Mouse (Mus musculus): ENCODE data around the gene Epor.

Gene Epor

GRCm38 (mm10) chr9:21936692-21937570, 26.4 kb downstream of the Epor start, which contains the start of gene Plppr2:
Plppr2 (plus strand) TSS chr9:21937033.
- DNase-seq (ENCODE audit: low spot score): peak; percentile 61

DNA sequence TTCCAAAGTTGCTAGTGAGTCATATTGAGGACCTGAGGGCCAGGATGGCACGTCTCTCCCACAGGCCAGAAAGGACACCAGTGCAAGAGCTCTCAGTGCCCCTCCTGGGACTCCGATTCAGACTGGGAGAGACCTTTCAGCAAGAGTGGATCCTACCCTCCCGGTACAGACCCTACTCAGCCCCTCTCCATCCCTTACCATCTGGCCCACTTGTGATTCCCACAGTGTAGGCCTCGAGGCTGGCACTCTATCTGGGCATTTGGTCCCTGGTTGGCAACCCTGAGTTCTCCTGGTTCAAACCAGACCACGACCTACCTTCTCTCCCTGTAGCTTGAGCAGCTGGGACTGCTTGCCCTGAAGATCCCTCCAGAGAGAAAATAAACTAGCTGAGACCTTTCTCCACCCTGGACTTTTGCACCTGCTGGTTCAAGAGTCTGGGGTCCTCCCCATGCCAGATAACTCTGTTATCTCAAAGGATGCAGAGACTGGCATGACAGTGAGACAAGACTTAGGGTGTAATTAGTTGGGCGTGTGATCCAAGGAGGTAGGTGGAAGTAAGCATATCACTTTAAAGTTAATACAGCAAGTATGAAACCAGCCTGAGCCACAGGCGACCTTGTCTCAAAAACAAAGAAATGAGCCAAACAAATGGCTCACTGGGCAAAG, 27.7 kb downstream of the Epor start:
- DNase-seq (ENCODE audit: low spot score): no peak

DNA sequence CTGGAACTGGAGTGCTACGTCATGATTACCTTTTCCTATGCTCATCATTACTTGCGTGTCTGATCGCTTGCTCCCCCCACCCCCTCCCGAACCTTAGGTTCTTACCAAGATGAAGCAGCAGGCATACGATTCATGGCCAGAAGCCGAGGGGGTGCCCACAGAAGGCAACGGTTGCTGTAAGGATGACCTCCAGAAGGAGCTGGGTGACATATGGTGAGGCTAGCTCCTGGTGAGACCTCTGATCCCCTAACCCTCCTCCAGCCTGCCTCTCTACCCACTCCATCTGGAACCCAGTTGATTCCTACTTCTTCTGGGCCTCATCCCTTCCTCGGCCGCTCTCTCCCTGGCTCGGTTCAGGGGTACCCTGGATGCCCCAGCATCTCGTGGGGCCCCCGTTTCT, 29.3 kb downstream of the Epor start:
- DNase-seq (ENCODE audit: low spot score): no peak

DNA sequence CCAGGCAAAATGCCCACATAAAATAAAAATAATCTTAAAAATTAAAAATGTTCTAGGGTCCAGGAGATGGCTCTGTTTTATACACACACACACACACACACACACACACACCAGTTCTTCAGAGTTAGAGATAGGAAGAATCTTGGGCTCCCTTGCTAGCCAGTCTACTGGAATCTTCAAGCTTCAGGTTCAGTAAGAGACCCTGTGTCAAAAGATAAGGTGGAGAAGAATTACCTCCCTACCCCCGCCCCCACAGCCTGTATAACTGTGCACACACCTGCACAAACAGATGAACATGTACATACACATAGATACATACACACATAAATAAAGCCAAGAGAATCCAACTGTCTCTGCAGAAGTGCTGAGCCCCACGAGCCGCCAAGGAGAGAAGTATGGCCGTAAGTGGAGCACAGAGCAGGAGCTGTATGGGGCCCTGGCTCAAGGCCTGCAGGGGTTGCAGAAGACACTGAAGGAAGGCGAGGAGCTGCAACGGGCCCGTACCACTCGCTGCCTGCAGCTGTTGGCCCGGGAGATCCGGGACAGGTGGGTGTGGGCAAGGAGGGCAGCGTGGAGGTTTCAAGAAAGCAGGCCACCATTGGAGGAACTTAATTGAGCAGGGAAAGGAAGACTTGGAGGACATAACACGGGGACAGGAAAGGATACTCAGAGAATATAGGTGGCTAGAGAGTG, 30.7 kb downstream of the Epor start:
- DNase-seq (ENCODE audit: low spot score): no peak

GRCm38 (mm10) chr9:21932006-21932405, 31.3 kb downstream of the Epor start:
- DNase-seq (ENCODE audit: low spot score): no peak

GRCm38 (mm10) chr9:21929208-21929607, 34.1 kb downstream of the Epor start:
- DNase-seq (ENCODE audit: low spot score): no peak

GRCm38 (mm10) chr9:21927208-21927753, 36.0 kb downstream of the Epor start, which contains the start of the genes Ccdc159 and Tmem205:
Ccdc159 (plus strand) TSS chr9:21927471.
Tmem205 (minus strand) TSS chr9:21927556.
- DNase-seq (ENCODE audit: low spot score): no peak

GRCm38 (mm10) chr9:21926784-21927183, 36.5 kb downstream of the Epor start:
- DNase-seq (ENCODE audit: low spot score): no peak

DNA sequence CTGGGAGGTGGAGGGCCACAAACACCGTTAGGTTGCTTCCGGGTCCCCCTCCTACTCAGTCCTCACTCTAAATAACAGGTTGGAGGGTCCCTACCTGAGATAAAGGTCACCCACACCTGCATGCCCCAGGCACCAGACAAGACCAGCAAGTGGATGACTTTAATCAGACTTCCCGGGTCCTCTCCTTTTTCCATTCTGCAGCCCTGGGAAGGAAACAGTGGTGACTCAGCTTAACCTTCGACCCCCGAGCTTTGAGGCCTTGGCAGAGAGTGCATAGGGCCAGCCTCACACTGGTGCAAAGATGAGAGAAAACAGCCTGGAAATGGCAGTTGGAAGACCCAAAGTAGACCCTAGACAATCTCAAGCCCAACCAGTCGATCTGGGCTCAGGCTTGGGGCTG, 37.2 kb downstream of the Epor start:
- no peak for DNase-seq (ENCODE audit: low spot score)

- DNase-seq (ENCODE audit: low spot score): no peak
These were observed 37.8 kb downstream of the Epor start for GRCm38 (mm10) chr9:21925506-21925905.

GRCm38 (mm10) chr9:21925034-21925433, 38.3 kb downstream of the Epor start:
- no peak for DNase-seq (ENCODE audit: low spot score)

DNA sequence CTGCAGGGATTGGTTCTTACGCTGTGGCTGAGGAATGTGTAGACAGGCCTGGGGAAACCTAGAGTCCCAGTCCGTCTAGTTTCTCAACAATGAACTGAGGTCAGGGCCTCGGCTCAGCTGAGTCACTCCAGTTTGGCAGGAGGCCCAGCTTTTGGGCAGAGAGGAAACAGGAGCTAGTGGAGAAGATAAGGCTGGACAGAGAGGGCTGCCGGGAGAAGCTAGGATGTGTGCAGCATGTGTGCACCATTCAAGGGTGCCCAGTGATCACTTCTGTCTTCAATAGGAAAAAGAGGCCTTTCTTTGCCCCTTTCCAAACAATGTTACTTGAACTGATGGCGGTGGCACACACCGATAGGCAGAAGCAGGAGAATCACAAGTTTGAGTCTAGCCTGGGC, 39.2 kb downstream of the Epor start:
- DNase-seq (ENCODE audit: low spot score): peak; percentile 67

DNA sequence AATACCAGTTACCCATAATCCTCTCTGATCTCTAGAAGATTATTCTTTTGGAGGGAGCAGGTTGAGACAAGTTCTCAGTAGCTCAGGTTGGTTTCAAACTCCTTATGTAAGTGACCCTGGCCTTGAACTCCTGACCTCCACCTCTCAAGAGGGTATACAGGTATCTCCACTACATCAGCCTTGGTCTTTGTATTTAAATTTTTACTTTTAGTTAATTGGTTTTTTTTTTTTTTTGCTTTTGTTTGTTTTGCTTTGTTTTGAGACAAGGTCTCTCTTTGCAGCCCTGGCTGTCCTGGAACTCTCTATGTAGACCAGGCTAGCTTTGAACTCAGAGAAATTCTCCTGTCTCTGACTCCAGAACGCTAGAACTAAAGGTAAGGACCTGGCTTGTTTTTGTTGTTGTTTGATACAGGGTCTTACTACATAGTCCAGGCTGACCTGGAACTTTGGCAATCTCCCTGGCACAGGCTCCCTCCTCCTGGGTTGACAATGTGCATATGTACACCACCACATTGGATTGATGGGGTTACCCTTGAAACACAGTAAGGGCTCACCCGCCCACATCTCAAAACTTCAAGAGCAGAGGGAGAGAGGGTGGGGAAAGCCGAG, 39.7 kb downstream of the Epor start:
- DNase-seq (ENCODE audit: low spot score): no peak

DNA sequence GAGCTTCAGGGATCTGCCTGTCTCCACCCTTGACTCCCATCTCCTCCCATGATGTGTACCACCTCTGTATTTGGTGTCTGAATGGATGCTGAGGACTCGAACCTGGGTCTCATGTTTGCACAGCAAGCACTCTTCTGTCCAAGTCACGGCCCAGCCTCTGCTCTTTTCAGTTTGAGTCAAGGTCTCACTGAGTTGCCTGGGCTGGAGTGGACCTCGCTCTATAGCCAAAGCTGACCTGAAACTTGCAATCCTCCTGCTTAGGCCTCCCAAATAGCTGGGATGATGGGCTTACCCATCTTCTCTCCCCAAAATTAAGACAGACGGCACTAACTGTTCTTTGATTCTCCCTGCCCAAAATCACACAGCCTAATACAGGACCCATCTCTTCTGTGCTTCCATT, 40.3 kb downstream of the Epor start:
- DNase-seq (ENCODE audit: low spot score): no peak

GRCm38 (mm10) chr9:21918692-21919384, 44.5 kb downstream of the Epor start:
- no peak for DNase-seq (ENCODE audit: low spot score)

DNA sequence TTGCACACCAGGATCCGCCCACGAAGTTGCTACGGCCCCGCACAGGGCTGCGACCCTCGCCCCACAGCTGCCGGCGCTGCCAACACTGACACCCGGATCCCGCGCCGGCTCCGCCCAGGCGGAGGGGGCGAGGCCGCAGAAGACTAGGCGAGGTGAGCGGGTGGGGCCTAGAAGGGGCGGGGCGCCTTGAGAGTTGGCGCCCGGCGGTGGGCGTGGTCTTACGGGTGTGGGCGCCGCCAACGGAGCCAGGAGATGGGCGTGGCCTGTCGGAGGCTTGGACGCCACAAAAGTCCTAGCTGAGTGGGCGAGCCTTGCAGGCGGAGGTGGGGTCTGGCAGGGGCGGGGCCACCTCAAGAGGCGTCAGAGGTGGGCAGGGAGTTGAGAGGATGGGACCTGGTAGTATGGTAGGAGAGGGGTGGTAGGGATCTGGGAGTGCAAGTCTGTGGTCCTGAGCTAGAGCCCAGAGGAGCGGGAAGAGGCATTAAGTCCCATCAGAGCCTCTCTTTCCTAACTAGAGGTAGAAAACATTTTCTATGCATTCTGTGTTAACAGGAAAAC, 45.2 kb downstream of the Epor start, which contains the start of gene Rab3d:
Gene Rab3d, minus strand, starts transcription at position 158 of the 558 bp plus-strand sequence.
- DNase-seq (ENCODE audit: low spot score): peak; percentile 91

DNA sequence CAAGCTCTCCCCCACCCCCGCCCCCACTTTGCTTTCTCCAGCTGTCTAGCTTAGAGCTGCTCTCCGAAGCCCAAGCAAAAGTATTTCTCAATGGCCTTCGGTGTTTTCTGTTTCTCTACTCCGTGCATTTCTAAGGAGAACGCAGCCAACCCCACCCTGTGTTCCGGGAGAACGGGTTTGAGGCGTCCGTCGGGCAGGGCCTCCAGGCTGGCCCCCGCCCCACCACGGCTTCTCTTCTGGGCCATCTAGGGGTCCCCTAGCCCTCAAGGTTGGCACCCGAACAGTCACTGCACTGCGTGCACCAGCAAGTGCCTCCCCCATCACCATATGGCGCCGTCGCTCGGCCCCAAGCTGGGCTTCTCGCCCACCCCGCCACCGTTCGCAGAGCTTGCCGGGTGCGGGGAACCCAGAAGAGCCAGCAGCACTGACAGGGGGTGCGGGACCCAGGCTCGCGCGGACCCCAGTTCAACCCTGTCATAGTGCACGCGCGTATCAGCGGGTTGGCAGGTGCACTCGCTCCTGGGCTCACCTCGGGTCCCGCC, 45.7 kb downstream of the Epor start:
- no peak for DNase-seq (ENCODE audit: low spot score)

- no peak for DNase-seq (ENCODE audit: low spot score)
These were observed 46.3 kb downstream of the Epor start for GRCm38 (mm10) chr9:21916851-21917492.

GRCm38 (mm10) chr9:21909474-21910223, 53.7 kb downstream of the Epor start:
- DNase-seq (ENCODE audit: low spot score): no peak

Data from spleen, adult 12 weeks (tissue).